Mouse (Mus musculus) liver, embryonic 11.5 days (tissue): ENCODE results near the gene Olfr92. TPM values are rescaled to one million over a fixed set of nuclear protein-coding genes. Genes with fewer than 3 reads are reported as not detected.

Experiments
- ATAC-seq: fragments of 200-750 bp; cut with Nextera tagmentation; replicated peaks from 2 replicates; pipeline ENCODE4 v1.8.0; 2017; ENCODE audit warnings: moderate number of reproducible peaks, mild to moderate bottlenecking, moderate TSS enrichment, moderate library complexity; ENCODE audit not compliant: low FRiP score
- DNase-seq: peaks from one replicate; pipeline ENCODE4 v3.0.0-alpha.2; 2017; ENCODE audit warnings: low spot score
- H3K27ac ChIP-seq: fragments of 300-500 bp; sonication (generic); 2 replicates; pipeline ENCODE4 v1.5.1; 2014; ENCODE audit warnings: mild to moderate bottlenecking, low read depth, low read length, control low read depth
- H3K27me3 ChIP-seq: fragments of 300-500 bp; sonication (generic); replicated peaks from 2 replicates; pipeline ENCODE4 v1.6.1; 2014; ENCODE audit warnings: low read length, mixed read lengths; ENCODE audit not compliant: control insufficient read depth, insufficient read depth
- H3K36me3 ChIP-seq: fragments of 300-500 bp; sonication (generic); 2 replicates; pipeline ENCODE4 v1.6.1; 2014; ENCODE audit warnings: mild to moderate bottlenecking, low read length, moderate library complexity, mixed read lengths; ENCODE audit not compliant: control insufficient read depth, insufficient read depth
- H3K4me1 ChIP-seq: fragments of 300-500 bp; sonication (generic); replicated peaks from 2 replicates; pipeline ENCODE4 v1.6.1; 2014; ENCODE audit warnings: low read length, mixed read lengths; ENCODE audit not compliant: control insufficient read depth, insufficient read depth
- H3K4me2 ChIP-seq: fragments of 300-500 bp; sonication (generic); 2 replicates; pipeline ENCODE4 v1.6.1; 2014; ENCODE audit warnings: mild to moderate bottlenecking, control low read depth, moderate library complexity
- H3K4me3 ChIP-seq: fragments of 300-500 bp; sonication (generic); 2 replicates; pipeline ENCODE4 v1.5.1; 2014; ENCODE audit warnings: low read depth, low read length, control low read depth
- H3K9ac ChIP-seq: fragments of 300-500 bp; sonication (generic); 2 replicates; pipeline ENCODE4 v1.6.1; 2014; ENCODE audit warnings: low read depth, low read length, control low read depth
- H3K9me3 ChIP-seq: fragments of 300-500 bp; sonication (generic); 2 replicates; pipeline ENCODE4 v1.6.1; 2016; ENCODE audit warnings: low read length, inconsistent platforms, mixed read lengths; ENCODE audit not compliant: control insufficient read depth
- WGBS: fragments of 180-500 bp; shearing (Covaris S2); extraction: QIAGEN DNeasy Blood & Tissue Kit; methylation state at CpG from one replicate; pipeline ENCODE4 v1.1.7; 2014; 5-methylcytosine and 5-hydroxymethylcytosine counted together
- polyA plus RNA-seq: library from polyadenylated mRNA; unstranded; fragments of >200 nt; fragmentation: Nextera tagmentation; extraction: Ambion mirVana; gene quantifications from 2 replicates; pipeline ENCODE4 v1.2.1, GENCODE M21; 2014

Gene Olfr92
- polyA plus RNA-seq, 1 experiment from 2014 or later = not detected

DNA sequence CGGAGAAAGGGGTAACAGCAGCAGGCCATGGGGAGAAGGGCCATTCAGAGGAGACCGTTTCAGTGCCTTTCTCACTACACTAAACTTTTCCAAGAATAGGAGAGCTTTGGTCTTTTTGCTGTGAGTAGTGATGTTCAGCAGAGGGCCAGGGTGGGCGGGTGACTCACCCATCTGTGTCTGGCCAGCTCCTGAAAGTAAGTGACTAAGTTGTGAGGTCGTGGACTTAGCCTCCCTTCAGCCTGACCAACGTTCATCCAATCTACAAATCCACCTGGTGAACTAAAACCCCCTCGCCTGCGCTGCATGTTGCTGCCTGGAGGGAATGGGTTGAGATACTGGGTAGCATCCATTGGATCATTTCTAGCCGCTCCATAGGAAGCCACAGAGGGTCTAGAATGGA lies 49.8 kb downstream of the Olfr92 start:
- Histone ChIP-seq H3K9me3 (no peaks in the 10 kb centered on the region), H3K4me3 (no peak overlapping the region), H3K4me2 (no peak overlapping the region), H3K4me1 (no peaks in the 10 kb centered on the region), H3K9ac (no peak overlapping the region), H3K36me3 (peaks cover 4% of the 10 kb centered on the region; the same call in 1 of the 2 replicates), H3K27me3 (no peaks in the 10 kb centered on the region), H3K27ac (no peak overlapping the region)
- DNase-seq = no peak
- no peak for ATAC-seq
- 88% methylated on average over 8 of the region's 8 CpGs for WGBS

GRCm38 (mm10) chr17:37067861-37068260 lies 52.0 kb downstream of the Olfr92 start:
- Histone ChIP-seq H3K9me3 (no peaks in the 10 kb centered on the region), H3K27me3 (no peaks in the 10 kb centered on the region), H3K36me3 (peaks cover 4% of the 10 kb centered on the region; the same call in 1 of the 2 replicates), H3K4me1 (no peaks in the 10 kb centered on the region), H3K27ac (no peak overlapping the region), H3K9ac (no peak overlapping the region), H3K4me2 (no peak overlapping the region), H3K4me3 (no peak overlapping the region)
- ATAC-seq (no peak), DNase-seq (no peak)
- 53% methylated on average over 1 of the region's 1 CpGs for WGBS

- H3K27me3 ChIP-seq = no peaks in the 10 kb centered on the region
- H3K4me3 ChIP-seq = no peak overlapping the region
- no peaks in the 10 kb centered on the region for H3K9me3 ChIP-seq
- no peak overlapping the region for H3K9ac ChIP-seq
- no peaks in the 10 kb centered on the region for H3K4me1 ChIP-seq
- WGBS = 73% methylated on average over 2 of the region's 2 CpGs
- H3K4me2 ChIP-seq = no peak overlapping the region
- DNase-seq (no peak), ATAC-seq (no peak)
- no peak overlapping the region for H3K27ac ChIP-seq
- peaks cover 4% of the 10 kb centered on the region; the same call in 1 of the 2 replicates for H3K36me3 ChIP-seq
Observed at GRCm38 (mm10) chr17:37065993-37066392, 53.9 kb downstream of the Olfr92 start.

GRCm38 (mm10) chr17:37063686-37064495 lies 56.0 kb downstream of the Olfr92 start:
- DNase-seq = no peak
- Histone ChIP-seq H3K4me3 (no peak overlapping the region), H3K4me2 (no peak overlapping the region), H3K27ac (no peak overlapping the region), H3K4me1 (no peaks in the 10 kb centered on the region), H3K9ac (no peak overlapping the region), H3K27me3 (no peaks in the 10 kb centered on the region), H3K36me3 (no peaks in the 10 kb centered on the region; the same call in 1 of the 2 replicates), H3K9me3 (no peaks in the 10 kb centered on the region)
- WGBS = 84% methylated on average over 11 of the region's 11 CpGs
- ATAC-seq = no peak

- Histone ChIP-seq H3K9me3 (no peaks in the 10 kb centered on the region), H3K36me3 (no peaks in the 10 kb centered on the region), H3K4me2 (no peak overlapping the region), H3K4me1 (no peaks in the 10 kb centered on the region), H3K9ac (no peak overlapping the region), H3K27ac (no peak overlapping the region), H3K4me3 (no peak overlapping the region), H3K27me3 (no peaks in the 10 kb centered on the region)
- no peak for ATAC-seq
- DNase-seq = no peak
- 76% methylated on average over 10 of the region's 10 CpGs for WGBS
Observed at GRCm38 (mm10) chr17:37063063-37063462, 56.8 kb downstream of the Olfr92 start.

GRCm38 (mm10) chr17:37062101-37062641 lies 57.7 kb downstream of the Olfr92 start:
- ATAC-seq = no peak
- WGBS = 87% methylated on average over 10 of the region's 10 CpGs

DNA sequence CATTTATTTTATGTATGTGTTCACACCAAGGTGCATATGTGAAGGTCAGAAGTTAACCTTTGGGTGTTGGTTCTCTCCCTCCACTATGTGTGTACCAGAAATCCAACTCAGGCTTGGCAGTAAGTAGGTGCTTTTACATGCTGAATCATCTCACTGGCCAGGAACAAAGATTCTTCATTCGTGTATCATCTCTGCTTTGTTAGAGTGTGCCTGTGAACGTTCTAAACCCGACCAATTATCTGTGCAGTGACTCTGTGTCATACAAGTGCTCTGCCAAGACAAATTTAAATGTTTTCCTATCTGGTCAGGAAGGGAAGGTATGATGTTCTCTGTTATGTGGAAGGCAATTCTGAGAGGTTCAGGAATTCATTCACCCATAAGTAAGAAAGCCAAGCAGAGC lies 58.5 kb downstream of the Olfr92 start:
- Histone ChIP-seq H3K4me1 (no peaks in the 10 kb centered on the region), H3K9me3 (no peaks in the 10 kb centered on the region), H3K4me3 (no peak overlapping the region), H3K36me3 (no peaks in the 10 kb centered on the region; the same call in 1 of the 2 replicates), H3K4me2 (no peak overlapping the region), H3K9ac (no peak overlapping the region), H3K27ac (no peak overlapping the region), H3K27me3 (no peaks in the 10 kb centered on the region)
- DNase-seq (no peak), ATAC-seq (no peak)
- 78% methylated on average over 3 of the region's 3 CpGs for WGBS

More at GRCm38 (mm10) chr17:37062101-37062641, 57.7 kb downstream of the Olfr92 start:
- no peak overlapping the region for H3K27ac ChIP-seq
- H3K4me1 ChIP-seq = no peaks in the 10 kb centered on the region
- no peak overlapping the region for H3K9ac ChIP-seq
- no peak overlapping the region for H3K4me2 ChIP-seq
- H3K4me3 ChIP-seq = no peak overlapping the region
- H3K36me3 ChIP-seq = no peaks in the 10 kb centered on the region
- H3K27me3 ChIP-seq = no peaks in the 10 kb centered on the region
- no peaks in the 10 kb centered on the region for H3K9me3 ChIP-seq
- no peak for DNase-seq
